Mouse (Mus musculus): ENCODE measurements around the gene Fkbp2. TPM values are rescaled to one million over a fixed set of nuclear protein-coding genes. Genes with fewer than 3 reads are reported as not detected.

Fkbp2 gene
- total and polyA plus RNA-seq, 3 experiments = 17.6 to 87.0 (median 44.6) TPM

- TF ChIP-seq MAX (IDR thresholded peaks at IDR 0.05; ENCODE audit: low read length) (no peak), ZC3H11A (IDR thresholded peaks at IDR 0.05; ENCODE audit: low read depth, low read length) (no peak), ZMIZ1 (IDR thresholded peaks at IDR 0.05; ENCODE audit: low read depth, low read length) (no peak), MEF2A (IDR thresholded peaks at IDR 0.05; ENCODE audit: borderline replicate concordance, low read depth, low read length) (no peak), CTCF (conservative IDR thresholded peaks at IDR 0.05 in 1 of 2, IDR thresholded peaks at IDR 0.05 in 1 of 2; ENCODE audit: low read depth in 2 of 2, low read length in 2 of 2) (no peak), EP300 (IDR thresholded peaks at IDR 0.05; ENCODE audit: low read length) (no peak), USF2 (conservative IDR thresholded peaks at IDR 0.05; ENCODE audit: low read depth, low read length) (no peak), KAT2A (IDR thresholded peaks at IDR 0.05; ENCODE audit: insufficient replicate concordance, low read length) (no peak), ELF1 (IDR thresholded peaks at IDR 0.05; ENCODE audit: low read depth, low read length) (no peak), RAD21 (IDR thresholded peaks at IDR 0.05; ENCODE audit: low read depth, low read length) (no peak), CHD2 (IDR thresholded peaks at IDR 0.05; ENCODE audit: low read length) (no peak), BHLHE40 (IDR thresholded peaks at IDR 0.05; ENCODE audit: low read depth, low read length) (no peak), CHD1 (IDR thresholded peaks at IDR 0.05; ENCODE audit: low read depth, low read length) (no peak), NELFE (IDR thresholded peaks at IDR 0.05; ENCODE audit: low read depth, low read length) (no peak), MAZ (IDR thresholded peaks at IDR 0.05; ENCODE audit: low read depth, low read length) (no peak), POLR2AphosphoS2 (IDR thresholded peaks at IDR 0.05; ENCODE audit: low read depth, low read length) (no peak), JUND (conservative IDR thresholded peaks at IDR 0.05; ENCODE audit: low read depth, low read length) (no peak)
- in situ Hi-C loops (cut with MboI; ENCODE audit: low pct_ligation_motif_present, low pct_unique_long_range_greater_than_20kb, low sequenced_read_pairs) (no loop called here), dilution Hi-C loops (cut with MboI; ENCODE audit: extremely low pct_ligation_motif_present, extremely low pct_unique_long_range_greater_than_20kb, low sequenced_read_pairs) (no loop called here)
- H3K27me3 ChIP-seq (replicated peaks) = peaks cover 3% of the 10 kb centered on the region
- no peak overlapping the region for H3K27ac ChIP-seq (ENCODE audit: insufficient read depth, low read depth)
- H3K36me3 ChIP-seq (replicated peaks in 1 of 2; ENCODE audit: control insufficient read depth in 1 of 2, insufficient read depth in 1 of 2, low read length in 1 of 2) = no peaks in the 10 kb centered on the region
- peaks cover 3 to 7% of the 10 kb centered on the region in 2 experiments for H3K4me1 ChIP-seq (ENCODE audit: control insufficient read depth in 1 of 2, insufficient read depth in 2 of 2)
- no peaks in the 10 kb centered on the region for H3K79me2 ChIP-seq (replicated peaks; ENCODE audit: control insufficient read depth, extremely low read depth, insufficient read depth, poor library complexity, severe bottlenecking)
- H3K9me3 ChIP-seq (replicated peaks; ENCODE audit: low read length) = no peaks in the 10 kb centered on the region
- no peak for DNase-seq (ENCODE audit: extremely low read depth)
- H3K4me3 ChIP-seq (replicated peaks in 1 of 3; ENCODE audit: low read depth in 2 of 3, low read length in 2 of 3, poor library complexity in 1 of 3) = no peak overlapping the region
- no peak overlapping the region for H3K4me2 ChIP-seq (ENCODE audit: insufficient read depth, low read depth, poor library complexity, severe bottlenecking)
- no peak overlapping the region for H3K9ac ChIP-seq (ENCODE audit: insufficient read depth, low read depth)
Measured at GRCm38 (mm10) chr19:6928080-6928479, 52.2 kb downstream of the Fkbp2 start.

Other genes starting within 250 kb of the Fkbp2 start
Only the 20 nearest of the 21 such genes appear.
- 7.8 and 9.8 TPM in 2 replicates for gene Rps6ka4, start 139.9 kb downstream of the Fkbp2 start, total RNA-seq (2012; rRNA removed)
- gene Rps6ka4, start 139.9 kb downstream of the Fkbp2 start, total RNA-seq (2014; rRNA removed) = 6.5 and 6.6 TPM in 2 replicates
- 14.0 and 18.3 TPM in 2 replicates for gene Rps6ka4, start 139.9 kb downstream of the Fkbp2 start, polyA plus RNA-seq (2012; ENCODE audit: insufficient read length, low read depth)
- 57.0 and 76.4 TPM in 2 replicates for gene Ccdc88b, start 122.3 kb downstream of the Fkbp2 start, total RNA-seq (2012; rRNA removed)
- gene Ccdc88b, start 122.3 kb downstream of the Fkbp2 start, total RNA-seq (2014; rRNA removed) = 19.3 and 20.5 TPM in 2 replicates
- gene Ccdc88b, start 122.3 kb downstream of the Fkbp2 start, polyA plus RNA-seq (2012; ENCODE audit: insufficient read length, low read depth) = 53.0 and 56.4 TPM in 2 replicates
- 191 and 198 TPM in 2 replicates for gene Trmt112, start 70.8 kb downstream of the Fkbp2 start, total RNA-seq (2012; rRNA removed)
- gene Trmt112, start 70.8 kb downstream of the Fkbp2 start, total RNA-seq (2014; rRNA removed) = 89.5 and 97.9 TPM in 2 replicates
- 158 and 212 TPM in 2 replicates for gene Trmt112, start 70.8 kb downstream of the Fkbp2 start, polyA plus RNA-seq (2012; ENCODE audit: insufficient read length, low read depth)
- 72.6 and 74.8 TPM in 2 replicates for gene Prdx5, start 70.4 kb downstream of the Fkbp2 start, total RNA-seq (2012; rRNA removed)
- 77.2 and 83.5 TPM in 2 replicates for gene Prdx5, start 70.4 kb downstream of the Fkbp2 start, total RNA-seq (2014; rRNA removed)
- gene Prdx5, start 70.4 kb downstream of the Fkbp2 start, polyA plus RNA-seq (2012; ENCODE audit: insufficient read length, low read depth) = 137 TPM in 2 replicates
- 23.5 and 28.7 TPM in 2 replicates for gene Esrra, start 58.7 kb downstream of the Fkbp2 start, total RNA-seq (2012; rRNA removed)
- gene Esrra, start 58.7 kb downstream of the Fkbp2 start, total RNA-seq (2014; rRNA removed) = 13.4 and 13.6 TPM in 2 replicates
- gene Esrra, start 58.7 kb downstream of the Fkbp2 start, polyA plus RNA-seq (2012; ENCODE audit: insufficient read length, low read depth) = 15.6 and 17.7 TPM in 2 replicates
- not detected in 2 replicates for gene Catsperz, start 55.1 kb downstream of the Fkbp2 start, total RNA-seq (2012; rRNA removed)
- not detected in 2 replicates for gene Catsperz, start 55.1 kb downstream of the Fkbp2 start, total RNA-seq (2014; rRNA removed)
- gene Catsperz, start 55.1 kb downstream of the Fkbp2 start, polyA plus RNA-seq (2012; ENCODE audit: insufficient read length, low read depth) = 1.2 TPM in 1 of 2 replicates, not detected in the other
- 0.21 TPM in 1 of 2 replicates, not detected in the other for gene Kcnk4, start 46.0 kb downstream of the Fkbp2 start, total RNA-seq (2012; rRNA removed)
- not detected in 2 replicates for gene Kcnk4, start 46.0 kb downstream of the Fkbp2 start, total RNA-seq (2014; rRNA removed)
- 0.80 TPM in 1 of 2 replicates, not detected in the other for gene Kcnk4, start 46.0 kb downstream of the Fkbp2 start, polyA plus RNA-seq (2012; ENCODE audit: insufficient read length, low read depth)
- gene Bad, start 38.6 kb downstream of the Fkbp2 start, total RNA-seq (2012; rRNA removed) = 37.8 and 38.0 TPM in 2 replicates
- gene Bad, start 38.6 kb downstream of the Fkbp2 start, total RNA-seq (2014; rRNA removed) = 27.7 and 28.5 TPM in 2 replicates
- gene Bad, start 38.6 kb downstream of the Fkbp2 start, polyA plus RNA-seq (2012; ENCODE audit: insufficient read length, low read depth) = 33.3 and 39.6 TPM in 2 replicates
- gene Gpr137, start 38.0 kb downstream of the Fkbp2 start, total RNA-seq (2012; rRNA removed) = 14.1 and 18.1 TPM in 2 replicates
- 8.8 and 9.0 TPM in 2 replicates for gene Gpr137, start 38.0 kb downstream of the Fkbp2 start, total RNA-seq (2014; rRNA removed)
- gene Gpr137, start 38.0 kb downstream of the Fkbp2 start, polyA plus RNA-seq (2012; ENCODE audit: insufficient read length, low read depth) = 14.0 and 14.4 TPM in 2 replicates
- gene Ppp1r14b, start 5.5 kb downstream of the Fkbp2 start, total RNA-seq (2012; rRNA removed) = 256 and 329 TPM in 2 replicates
- gene Ppp1r14b, start 5.5 kb downstream of the Fkbp2 start, total RNA-seq (2014; rRNA removed) = 151 and 167 TPM in 2 replicates
- 179 and 241 TPM in 2 replicates for gene Ppp1r14b, start 5.5 kb downstream of the Fkbp2 start, polyA plus RNA-seq (2012; ENCODE audit: insufficient read length, low read depth)
- gene Plcb3, start 4.0 kb downstream of the Fkbp2 start, total RNA-seq (2012; rRNA removed) = 6.4 and 7.5 TPM in 2 replicates
- gene Plcb3, start 4.0 kb downstream of the Fkbp2 start, total RNA-seq (2014; rRNA removed) = 3.0 and 4.1 TPM in 2 replicates
- gene Plcb3, start 4.0 kb downstream of the Fkbp2 start, polyA plus RNA-seq (2012; ENCODE audit: insufficient read length, low read depth) = 7.8 and 8.2 TPM in 2 replicates
- 12.9 and 13.2 TPM in 2 replicates for gene Vegfb, start 7.2 kb upstream of the Fkbp2 start, total RNA-seq (2012; rRNA removed)
- 3.2 and 3.5 TPM in 2 replicates for gene Vegfb, start 7.2 kb upstream of the Fkbp2 start, total RNA-seq (2014; rRNA removed)
- 28.4 and 35.1 TPM in 2 replicates for gene Vegfb, start 7.2 kb upstream of the Fkbp2 start, polyA plus RNA-seq (2012; ENCODE audit: insufficient read length, low read depth)
- gene Dnajc4, start 12.1 kb upstream of the Fkbp2 start, total RNA-seq (2012; rRNA removed) = 9.7 and 11.2 TPM in 2 replicates
- gene Dnajc4, start 12.1 kb upstream of the Fkbp2 start, total RNA-seq (2014; rRNA removed) = 6.2 and 7.5 TPM in 2 replicates
- gene Dnajc4, start 12.1 kb upstream of the Fkbp2 start, polyA plus RNA-seq (2012; ENCODE audit: insufficient read length, low read depth) = 12.7 and 13.9 TPM in 2 replicates
- gene Nudt22, start 15.6 kb upstream of the Fkbp2 start, total RNA-seq (2012; rRNA removed) = 24.6 and 26.6 TPM in 2 replicates
- gene Nudt22, start 15.6 kb upstream of the Fkbp2 start, total RNA-seq (2014; rRNA removed) = 9.0 and 11.2 TPM in 2 replicates
- 10.8 and 11.1 TPM in 2 replicates for gene Nudt22, start 15.6 kb upstream of the Fkbp2 start, polyA plus RNA-seq (2012; ENCODE audit: insufficient read length, low read depth)
- 4.1 and 4.7 TPM in 2 replicates for gene Trpt1, start 15.6 kb upstream of the Fkbp2 start, total RNA-seq (2012; rRNA removed)
- 2.8 and 3.4 TPM in 2 replicates for gene Trpt1, start 15.6 kb upstream of the Fkbp2 start, total RNA-seq (2014; rRNA removed)
- 2.1 and 3.1 TPM in 2 replicates for gene Trpt1, start 15.6 kb upstream of the Fkbp2 start, polyA plus RNA-seq (2012; ENCODE audit: insufficient read length, low read depth)
- 57.4 and 58.4 TPM in 2 replicates for gene Fermt3, start 39.0 kb upstream of the Fkbp2 start, total RNA-seq (2012; rRNA removed)
- 47.0 and 58.7 TPM in 2 replicates for gene Fermt3, start 39.0 kb upstream of the Fkbp2 start, total RNA-seq (2014; rRNA removed)
- 65.1 and 67.3 TPM in 2 replicates for gene Fermt3, start 39.0 kb upstream of the Fkbp2 start, polyA plus RNA-seq (2012; ENCODE audit: insufficient read length, low read depth)
- 178 and 246 TPM in 2 replicates for gene Stip1, start 59.5 kb upstream of the Fkbp2 start, total RNA-seq (2012; rRNA removed)
- gene Stip1, start 59.5 kb upstream of the Fkbp2 start, total RNA-seq (2014; rRNA removed) = 200 and 202 TPM in 2 replicates
- gene Stip1, start 59.5 kb upstream of the Fkbp2 start, polyA plus RNA-seq (2012; ENCODE audit: insufficient read length, low read depth) = 314 and 344 TPM in 2 replicates
- gene Macrod1, start 76.3 kb upstream of the Fkbp2 start, total RNA-seq (2012; rRNA removed) = not detected in 2 replicates
- not detected in 2 replicates for gene Macrod1, start 76.3 kb upstream of the Fkbp2 start, total RNA-seq (2014; rRNA removed)
- gene Macrod1, start 76.3 kb upstream of the Fkbp2 start, polyA plus RNA-seq (2012; ENCODE audit: insufficient read length, low read depth) = 1.00 and 1.0 TPM in 2 replicates
- not detected in 2 replicates for gene Flrt1, start 125.2 kb upstream of the Fkbp2 start, total RNA-seq (2012; rRNA removed)
- gene Flrt1, start 125.2 kb upstream of the Fkbp2 start, total RNA-seq (2014; rRNA removed) = not detected in 2 replicates
- gene Flrt1, start 125.2 kb upstream of the Fkbp2 start, polyA plus RNA-seq (2012; ENCODE audit: insufficient read length, low read depth) = not detected in 2 replicates
- gene Otub1, start 225.8 kb upstream of the Fkbp2 start, total RNA-seq (2012; rRNA removed) = 102 and 114 TPM in 2 replicates
- gene Otub1, start 225.8 kb upstream of the Fkbp2 start, total RNA-seq (2014; rRNA removed) = 115 and 119 TPM in 2 replicates
- 126 and 139 TPM in 2 replicates for gene Otub1, start 225.8 kb upstream of the Fkbp2 start, polyA plus RNA-seq (2012; ENCODE audit: insufficient read length, low read depth)

All from CH12.LX (cell line).